Mouse (Mus musculus): ENCODE data around the gene Stk11ip.

- TF ChIP-seq CTCF (IDR thresholded peaks at IDR 0.05; ENCODE audit: extremely low read depth, insufficient read depth, low read length): no peak
- TF ChIP-seq POLR2A (IDR thresholded peaks at IDR 0.05; ENCODE audit: extremely low read depth, insufficient read depth, low read length): peak; percentile 86; the same call in 1 of the 2 replicates
These were observed at the start of gene Stk11ip for GRCm38 (mm10) chr1:75521321-75522031.

Measured in cortical plate, adult 2 months (tissue).